Comparison of ENCODE assay signal across 17 mouse cellular contexts in the genomic region with DNA sequence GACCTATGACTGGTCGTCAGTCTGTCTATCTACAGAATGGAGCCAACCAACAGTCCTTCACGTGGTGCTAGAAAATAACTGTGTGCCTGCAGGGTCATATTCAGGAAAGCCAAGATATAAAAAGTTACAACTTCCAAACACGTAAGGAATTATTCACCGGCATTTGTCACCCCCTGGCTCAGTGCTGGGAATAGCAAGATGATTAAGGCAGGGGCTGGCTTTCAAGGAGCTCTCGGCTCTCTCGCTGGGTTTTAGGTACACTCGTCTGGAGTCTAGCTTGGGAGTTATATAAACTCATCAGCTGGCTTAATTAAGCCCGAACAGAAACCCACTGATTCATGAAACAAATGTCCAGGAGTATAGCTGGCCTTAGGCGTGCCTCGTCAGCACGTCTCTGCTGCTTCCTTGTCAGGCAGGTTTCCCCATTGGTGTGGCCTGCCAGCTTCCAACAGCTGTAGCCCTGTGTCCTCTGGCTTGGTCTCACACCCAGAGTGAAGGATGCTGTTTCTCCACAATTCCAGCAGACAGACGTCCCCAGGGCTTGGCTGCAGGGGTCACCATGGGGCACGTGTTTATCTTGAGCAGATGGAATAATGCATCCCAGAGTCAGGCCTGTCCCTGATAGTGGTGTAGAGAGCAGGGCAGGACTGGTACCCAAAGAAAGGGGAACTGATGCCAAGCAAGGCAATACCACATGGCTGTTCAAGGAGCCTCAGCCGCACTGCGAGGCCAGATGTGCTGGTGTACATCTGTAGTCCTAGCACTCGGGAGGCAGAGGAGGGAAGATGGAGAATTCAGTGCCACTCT. TPM values are rescaled to one million over a fixed set of nuclear protein-coding genes. Genes with fewer than 3 reads are reported as not detected.
DNase-seq lines count a peak whose midpoint lies in the region; ATAC-seq and TF ChIP-seq lines count a peak whose summit lies in the region.
"Had no signal": no experiment of that assay in that cellular context is flagged by ENCODE, and none has a peak within 500 bp of the region (broad histone marks: within the 10 kb centered on the region; RNA-seq: fewer than 3 reads in every experiment).

No protein-coding gene starts in this region.

- TF ChIP-seq POLR2A in cortical plate, adult 2 months (IDR thresholded peaks at IDR 0.05; ENCODE audit: extremely low read depth, insufficient read depth, low read length): no peak

- no peaks in the 10 kb centered on the region for H3K27me3 ChIP-seq in hindbrain, embryonic 11.5 days (ENCODE audit: control insufficient read depth, insufficient read depth, low read length)
- H3K27me3 ChIP-seq in hindbrain, embryonic 13.5 days: no peaks in the 10 kb centered on the region
- H3K27me3 ChIP-seq: limb, embryonic 15.5 days had no signal

- peaks cover 9% of the 10 kb centered on the region; the same call in 1 of the 2 replicates for H3K4me1 ChIP-seq in hindbrain, embryonic 11.5 days (replicated peaks; ENCODE audit: control insufficient read depth, insufficient read depth, low read length)
- H3K4me1 ChIP-seq in hindbrain, embryonic 13.5 days (replicated peaks): peaks cover 95% of the 10 kb centered on the region
- peaks cover 24% of the 10 kb centered on the region for H3K4me1 ChIP-seq in cortical plate, adult 2 months (ENCODE audit: control insufficient read depth, insufficient read depth, low read length)

- H3K4me3 ChIP-seq in hindbrain, embryonic 11.5 days (ENCODE audit: low read depth, low read length): no peak overlapping the region
- no peak overlapping the region for H3K4me3 ChIP-seq in hindbrain, embryonic 13.5 days
- no peak overlapping the region for H3K4me3 ChIP-seq in cortical plate, adult 2 months (ENCODE audit: insufficient read depth, low read length)
- H3K4me3 ChIP-seq: limb, embryonic 15.5 days had no signal

- 84% methylated on average over 16 of the region's 16 CpGs for WGBS in hindbrain, embryonic 11.5 days
- 79% methylated on average over 16 of the region's 16 CpGs for WGBS in hindbrain, embryonic 13.5 days

- no peak for TF ChIP-seq CTCF in cortical plate, adult 2 months (IDR thresholded peaks at IDR 0.05; ENCODE audit: extremely low read depth, insufficient read depth, low read length)

- H3K4me2 ChIP-seq in hindbrain, embryonic 11.5 days (replicated peaks; ENCODE audit: low read depth, low read length): no peak overlapping the region
- H3K4me2 ChIP-seq in hindbrain, embryonic 13.5 days: no peak overlapping the region
- H3K4me2 ChIP-seq: heart, embryonic 11.5 days; limb, embryonic 15.5 days; lung, embryonic 14.5 days had no signal

- no peak for ATAC-seq in hindbrain, embryonic 11.5 days (ENCODE audit: low FRiP score)
- ATAC-seq in hindbrain, embryonic 13.5 days (ENCODE audit: low FRiP score): no peak

- 0 out of 2 replicates have a peak overlapping the region, but pooled peaks have one; percentile 13 for H3K27ac ChIP-seq in hindbrain, embryonic 11.5 days (ENCODE audit: low read depth, low read length)
- H3K27ac ChIP-seq in hindbrain, embryonic 13.5 days: no peak overlapping the region
- H3K27ac ChIP-seq in cortical plate, adult 2 months (ENCODE audit: insufficient read depth, low read length): 0 out of 2 replicates have a peak overlapping the region, but pooled peaks have one; percentile 2
- H3K27ac ChIP-seq: limb, embryonic 15.5 days; macrophage had no signal

- DNase-seq in hindbrain, embryonic 11.5 days (ENCODE audit: low spot score): no peak
- DNase-seq in right cerebral cortex, adult 18-20 months: peak; percentile 49
- no peak for DNase-seq in right cerebral cortex, postnatal 25 days
- DNase-seq in urinary bladder, postnatal 25 days (ENCODE audit: low spot score): no peak
- no peak for DNase-seq in kidney, postnatal 25 days
- DNase-seq: heart, postnatal 14 days; kidney, adult 18-20 months; lung, embryonic 14.5 days; midbrain, embryonic 14.5 days; right cerebral cortex, postnatal 4 days; thymus, postnatal 4 days had no signal

- no peak overlapping the region for H3K9ac ChIP-seq in hindbrain, embryonic 11.5 days (ENCODE audit: low read depth, low read length)
- no peak overlapping the region for H3K9ac ChIP-seq in hindbrain, embryonic 13.5 days
- H3K9ac ChIP-seq: limb, embryonic 15.5 days; lung, embryonic 14.5 days had no signal

- H3K36me3 ChIP-seq in hindbrain, embryonic 11.5 days (ENCODE audit: control insufficient read depth, insufficient read depth, low read length): 0 out of 2 replicates have a peak, but pooled peaks cover 4% of the 10 kb centered on the region
- peaks cover 90% of the 10 kb centered on the region for H3K36me3 ChIP-seq in hindbrain, embryonic 13.5 days
- H3K36me3 ChIP-seq: G1E had no signal

- H3K9me3 ChIP-seq in hindbrain, embryonic 11.5 days (ENCODE audit: control insufficient read depth, low read length): no peaks in the 10 kb centered on the region
- H3K9me3 ChIP-seq in hindbrain, embryonic 13.5 days: no peaks in the 10 kb centered on the region
- H3K9me3 ChIP-seq: G1E; limb, embryonic 15.5 days had no signal

RNA-seq across cellular contexts. Expression of a gene that starts 9.7 kb away (rescaled TPM):
- polyA plus RNA-seq in hindbrain, embryonic 11.5 days (2014; fragmentation: Nextera tagmentation; extraction: Ambion mirVana): 137 and 161 TPM in 2 replicates
- 248 and 253 TPM in 2 replicates for polyA plus RNA-seq in hindbrain, embryonic 13.5 days (2015; fragmentation: Nextera tagmentation; extraction: Ambion mirVana)
- polyA plus RNA-seq in cortical plate, adult 2 months (2012; rRNA removed): 46.1 and 49.2 TPM in 2 replicates
